Mouse (Mus musculus) lung, postnatal 36 days (tissue): ENCODE data around the gene Ccne1.

Experiments used
- DNase-seq: peaks from one replicate; pipeline ENCODE4 v3.0.0; 2022; ENCODE audit warnings: mixed read lengths

The Ccne1 gene

DNA sequence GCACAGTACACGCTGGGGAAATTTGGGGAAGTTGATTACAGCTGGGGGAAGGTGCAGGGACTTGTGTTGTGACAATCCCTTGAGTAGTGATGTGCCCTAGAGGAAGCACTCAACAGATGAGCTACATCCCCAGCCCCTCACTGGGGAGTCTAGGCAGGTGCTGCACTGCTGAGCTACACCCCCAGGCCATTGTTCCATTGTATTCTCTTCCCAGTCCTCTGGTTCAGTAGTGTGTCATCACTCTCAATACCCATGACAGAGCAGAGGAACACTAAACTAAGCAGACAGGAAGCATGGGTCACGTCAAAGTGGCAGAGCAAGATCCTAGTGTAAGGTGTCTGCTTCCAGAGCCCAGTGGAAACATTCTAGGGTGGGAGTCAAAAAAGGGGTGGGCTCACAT lies 14.2 kb downstream of the Ccne1 start:
- no peak for DNase-seq

DNA sequence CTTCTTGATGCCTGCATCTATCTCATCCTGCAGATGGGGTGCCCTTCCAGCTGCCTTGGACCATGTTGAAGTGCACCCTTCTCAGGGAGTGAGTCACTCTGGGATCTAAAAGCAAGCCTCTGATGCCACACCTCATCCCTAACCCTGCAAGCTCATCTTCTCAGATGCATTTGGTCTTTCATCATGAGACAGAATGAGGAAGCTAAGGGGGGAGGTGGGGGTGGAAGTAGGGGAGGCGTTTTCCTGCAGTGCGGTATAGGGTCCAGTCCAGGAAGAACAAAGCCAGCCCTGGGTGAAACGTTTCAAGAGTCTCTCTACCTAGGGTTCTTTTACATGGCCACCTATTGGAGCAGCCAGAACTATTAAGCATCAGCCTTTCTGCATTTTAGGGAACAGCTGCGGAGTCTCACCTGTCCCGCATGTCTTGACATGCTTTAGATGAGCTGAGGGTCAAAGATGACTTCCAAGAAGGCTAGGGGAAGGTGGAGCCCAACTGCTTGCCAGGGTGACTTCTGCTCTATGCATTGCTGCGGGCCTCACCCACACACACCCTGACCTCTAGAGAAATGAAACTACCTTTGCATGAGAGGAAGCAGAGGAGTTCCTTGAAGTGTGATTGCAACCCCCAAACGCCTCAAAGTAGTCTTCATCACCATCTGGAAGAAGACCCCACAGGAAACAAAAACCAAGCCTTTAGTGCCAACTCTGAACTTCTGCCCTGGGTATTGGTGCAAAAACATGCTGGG lies 17.2 kb downstream of the Ccne1 start:
- peak; percentile 31 for DNase-seq

DNA sequence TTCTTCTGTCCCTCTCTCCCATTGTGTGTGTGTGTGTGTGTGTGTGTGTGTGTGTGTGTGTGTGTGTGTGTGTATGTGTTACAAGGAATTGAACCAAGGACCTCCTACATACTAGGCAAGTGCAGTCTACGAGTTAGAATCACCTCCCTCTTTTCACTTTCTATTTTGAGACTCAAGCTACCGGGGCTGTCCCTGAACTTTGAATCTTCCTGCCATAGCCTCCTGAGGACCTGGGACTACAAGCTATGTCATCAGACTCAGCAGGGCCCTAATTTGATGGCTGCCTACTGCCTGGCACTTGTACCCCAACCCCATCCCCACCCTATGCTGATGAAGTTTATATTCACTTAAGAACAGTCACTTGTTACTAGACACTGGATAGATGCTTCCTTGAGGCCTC lies 18.9 kb downstream of the Ccne1 start:
- DNase-seq: no peak

DNA sequence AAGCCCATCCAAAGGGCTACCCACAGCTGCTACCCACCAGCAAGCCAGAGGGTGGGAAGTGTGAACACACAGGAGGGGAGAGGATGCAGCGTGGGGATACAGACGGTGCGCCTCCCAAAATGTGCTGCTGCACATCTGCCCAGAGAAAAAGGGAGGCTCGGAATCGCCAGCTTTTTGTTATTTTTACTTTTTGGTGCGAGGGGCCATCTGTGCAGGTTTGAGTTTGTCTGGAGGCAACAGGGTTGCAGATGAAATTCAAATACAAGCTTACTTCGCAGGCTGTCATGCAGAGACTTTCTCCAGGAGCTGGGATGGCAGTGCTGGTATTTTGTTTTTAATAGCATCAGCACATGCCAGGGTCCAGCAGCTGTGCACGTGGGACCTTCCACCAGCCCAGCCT lies 19.5 kb downstream of the Ccne1 start:
- DNase-seq: no peak

DNA sequence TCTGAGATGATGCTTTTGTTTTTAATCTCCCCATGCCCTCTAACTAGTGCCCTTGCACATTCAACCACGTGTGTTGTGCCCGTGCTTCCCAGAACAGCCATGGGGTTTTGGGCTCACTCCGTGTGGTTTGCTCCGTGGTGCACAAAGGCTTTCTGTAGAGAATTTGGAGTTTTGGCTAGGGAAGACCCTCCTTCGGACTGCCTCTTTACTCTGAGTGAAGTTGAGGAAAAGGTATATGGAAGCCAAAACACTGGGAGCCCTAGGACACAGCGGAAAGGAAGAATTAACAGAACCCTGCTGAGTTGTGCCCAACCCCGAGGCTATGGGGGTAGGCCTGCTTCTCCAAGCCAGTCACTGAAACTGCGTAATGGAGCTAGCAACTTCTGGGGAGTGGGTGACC lies 20.9 kb downstream of the Ccne1 start:
- DNase-seq: no peak

DNA sequence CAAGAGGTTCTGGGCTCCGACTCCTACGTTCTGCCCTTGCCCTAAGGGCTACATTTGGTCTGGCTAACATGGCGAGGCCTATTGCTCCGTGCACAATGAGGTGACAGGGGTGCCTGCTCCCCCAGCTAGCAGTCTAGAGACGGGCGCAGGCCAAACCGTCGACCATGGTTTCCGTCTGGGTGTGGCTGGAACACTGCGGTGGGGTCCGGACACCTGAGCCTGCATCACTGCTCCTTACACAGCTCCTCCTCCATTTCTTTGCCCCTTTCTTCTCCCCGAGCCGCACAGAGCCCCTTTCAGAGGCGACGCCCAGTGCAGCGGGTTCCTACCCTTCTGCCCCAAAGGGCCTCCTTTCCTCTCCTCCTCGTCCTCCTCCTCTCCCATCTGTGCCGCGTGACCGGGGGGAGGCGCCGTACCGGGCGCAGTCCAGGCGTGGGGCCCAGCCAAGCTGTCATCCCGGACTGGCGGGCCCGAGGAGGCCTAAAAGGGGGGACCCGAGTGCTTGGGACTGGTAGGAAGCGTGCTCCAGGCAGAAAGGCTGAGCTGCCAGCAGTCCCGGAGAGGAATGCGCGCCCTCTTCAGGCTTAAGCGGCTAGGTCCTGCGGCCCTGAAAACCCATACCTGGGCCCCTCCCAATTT lies 21.6 kb downstream of the Ccne1 start:
- peak; percentile 76 for DNase-seq

DNA sequence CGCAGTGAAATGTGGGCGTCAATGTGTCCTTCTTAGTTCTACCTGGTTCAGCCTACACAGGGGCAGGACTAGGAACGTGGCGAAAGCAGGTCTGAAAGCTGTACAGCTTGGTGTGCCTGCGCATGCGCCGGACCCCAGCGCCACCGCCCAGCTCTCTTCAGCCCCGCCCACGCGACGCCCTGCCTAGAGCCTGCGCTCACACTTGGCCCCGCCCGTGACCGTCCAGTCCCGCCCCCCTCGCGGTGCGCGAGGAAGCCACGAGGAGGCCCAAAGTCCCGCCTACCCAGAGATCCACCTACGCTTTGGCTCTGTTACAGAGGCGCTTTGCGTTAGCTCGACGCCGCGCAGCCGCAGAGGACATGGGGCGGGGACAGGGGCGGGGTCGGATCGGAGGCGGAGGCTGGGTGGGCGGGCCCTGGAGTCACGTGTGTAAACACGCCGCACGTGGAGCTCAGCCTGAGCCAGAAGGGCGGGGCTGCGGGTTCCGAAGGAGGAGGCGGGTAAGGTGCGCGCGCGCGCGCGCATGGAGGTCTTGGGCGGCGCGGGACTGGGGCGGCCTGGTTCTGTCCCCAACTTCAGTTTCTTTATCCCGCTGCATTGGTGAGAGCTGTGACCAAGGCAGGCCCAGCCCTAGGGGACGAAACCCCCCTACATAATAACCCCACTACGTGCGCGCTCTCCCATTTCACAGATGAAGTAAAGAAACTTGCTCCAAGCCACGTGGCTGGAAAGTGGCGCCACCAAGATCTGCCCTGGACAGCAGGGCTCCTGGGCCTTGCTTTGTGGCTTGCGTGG lies 22.4 kb downstream of the Ccne1 start:
- DNase-seq: peak; percentile 99

DNA sequence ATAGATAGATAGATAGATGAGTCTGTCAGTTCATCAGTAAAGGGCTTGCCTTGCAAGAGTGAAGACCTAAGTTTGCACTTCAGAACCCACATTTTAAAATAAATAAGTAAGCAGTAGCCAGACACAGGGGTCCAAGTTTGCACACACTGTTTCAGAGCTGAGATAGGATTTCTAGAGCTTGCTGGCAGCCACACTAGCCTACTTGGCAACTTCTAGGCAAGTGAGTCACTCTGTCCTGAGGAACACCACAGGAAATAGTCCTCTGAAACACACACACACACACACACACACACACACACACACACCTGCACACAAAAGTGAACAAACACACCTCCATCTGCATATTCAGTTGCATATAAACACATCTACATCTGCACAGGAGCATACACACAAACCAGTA lies 24.4 kb downstream of the Ccne1 start:
- no peak for DNase-seq

DNA sequence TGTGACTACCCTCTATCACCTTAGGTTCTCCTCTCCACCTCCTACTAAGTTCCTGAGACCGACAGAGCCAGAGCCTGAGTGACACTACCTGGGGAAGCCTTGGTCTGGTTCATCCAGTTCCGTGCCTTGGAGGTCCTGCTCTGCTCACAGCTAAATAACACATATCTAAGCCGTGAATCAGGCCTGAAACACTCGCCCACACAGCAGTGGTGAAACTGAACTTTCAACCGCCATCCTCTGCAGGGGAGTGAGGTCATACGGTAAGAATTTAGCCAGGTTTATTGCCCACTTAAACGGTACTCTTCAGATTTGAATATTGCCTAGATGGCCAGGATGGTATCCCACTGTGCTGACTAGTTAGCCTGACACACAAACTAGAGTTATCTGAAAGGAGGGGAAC lies 30.1 kb downstream of the Ccne1 start:
- no peak for DNase-seq

DNA sequence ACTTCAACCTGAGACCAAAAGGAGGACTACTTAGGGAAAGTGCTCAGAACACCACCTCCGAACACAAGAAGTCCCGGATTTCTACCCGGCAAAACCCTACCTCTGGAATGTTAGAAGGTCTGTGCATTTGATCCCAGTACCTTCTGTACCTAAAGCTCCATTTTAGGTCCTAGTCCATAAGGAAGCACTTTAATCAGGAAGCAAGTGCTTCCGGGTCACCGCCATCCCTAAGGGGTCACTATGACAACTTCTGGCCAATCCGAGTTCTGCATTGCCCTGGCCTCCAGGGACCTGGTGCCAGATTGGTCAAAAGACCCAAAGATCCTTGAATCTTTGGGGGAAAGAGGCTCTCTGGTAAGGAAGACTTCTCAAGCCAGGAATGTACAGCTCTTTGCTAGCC lies 31.8 kb downstream of the Ccne1 start:
- DNase-seq: no peak

DNA sequence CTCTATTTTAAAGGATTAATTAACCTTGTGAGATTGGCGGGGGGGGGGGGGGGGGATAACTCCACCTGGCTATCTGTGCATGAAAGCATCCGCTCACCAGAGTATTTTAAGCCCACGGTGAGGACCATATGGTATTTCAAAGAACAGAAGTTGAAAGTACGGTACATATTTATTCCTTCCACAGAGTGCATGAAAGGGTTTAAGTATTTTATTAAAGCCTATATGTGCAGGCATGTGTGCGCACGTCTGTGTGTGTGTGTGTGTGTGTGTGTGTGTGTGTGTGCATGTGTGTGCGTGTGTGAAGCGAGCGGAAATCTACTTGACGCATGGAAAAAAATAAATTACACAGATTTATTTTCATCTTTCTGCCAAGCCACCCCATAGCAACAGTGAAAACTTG lies 32.4 kb downstream of the Ccne1 start:
- DNase-seq: no peak

DNA sequence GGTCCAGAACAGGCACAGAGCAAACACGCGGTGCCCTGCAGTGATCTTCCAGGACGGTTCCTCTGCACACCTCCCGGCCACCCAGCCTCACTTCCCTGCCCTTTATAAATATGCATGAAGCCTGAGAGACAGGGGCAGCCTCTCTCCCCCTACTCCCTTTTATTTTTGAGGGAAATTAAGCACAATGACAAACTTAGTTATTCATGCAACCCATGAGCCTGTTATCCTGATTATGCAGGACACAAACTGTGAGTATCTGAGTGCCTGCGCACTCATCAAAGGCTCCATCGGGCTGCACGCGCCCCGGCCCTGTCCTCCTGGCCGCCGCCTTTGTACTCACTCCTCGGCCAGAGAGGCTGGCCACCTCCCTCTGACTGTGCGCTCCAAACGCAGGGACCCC lies 32.8 kb downstream of the Ccne1 start:
- no peak for DNase-seq

DNA sequence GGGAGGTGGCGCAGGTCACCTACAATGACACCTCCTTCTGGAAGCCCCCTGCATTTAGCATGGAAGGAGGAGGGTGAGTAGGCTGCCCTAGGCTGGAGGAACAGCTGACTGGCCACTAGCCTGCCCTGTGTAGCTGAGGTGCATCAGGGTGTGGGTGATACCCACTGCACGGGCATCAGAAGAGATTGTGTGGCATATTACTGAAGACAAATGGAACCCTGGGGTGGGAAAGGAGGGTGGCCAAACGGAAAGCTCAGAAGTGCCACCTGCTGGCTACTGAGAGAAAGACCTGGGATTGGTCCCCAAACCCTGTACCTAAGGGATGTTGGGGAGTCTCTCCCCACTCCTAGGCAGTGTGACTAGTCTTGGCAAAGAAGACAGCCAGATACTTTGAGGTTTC lies 33.6 kb downstream of the Ccne1 start:
- peak; percentile 49 for DNase-seq

DNA sequence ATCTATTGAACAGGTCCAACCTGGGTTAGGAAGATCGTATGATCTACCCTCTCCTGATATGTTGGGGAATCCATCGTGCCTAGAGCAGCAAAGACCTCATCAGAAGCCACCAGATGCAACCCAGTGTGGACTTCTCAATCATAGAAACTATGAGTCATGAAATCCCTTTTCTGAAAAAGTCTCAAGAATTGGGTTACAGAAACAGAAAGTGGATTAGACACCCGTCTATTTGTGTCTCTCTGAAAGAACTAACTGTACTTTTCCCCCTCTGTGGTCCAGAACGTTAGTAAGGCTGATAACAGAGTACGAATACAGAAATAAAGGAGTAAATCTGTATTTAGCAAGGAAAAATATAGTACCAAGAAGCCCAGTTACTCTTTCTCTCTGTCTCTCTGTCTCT lies 36.3 kb downstream of the Ccne1 start:
- no peak for DNase-seq

DNA sequence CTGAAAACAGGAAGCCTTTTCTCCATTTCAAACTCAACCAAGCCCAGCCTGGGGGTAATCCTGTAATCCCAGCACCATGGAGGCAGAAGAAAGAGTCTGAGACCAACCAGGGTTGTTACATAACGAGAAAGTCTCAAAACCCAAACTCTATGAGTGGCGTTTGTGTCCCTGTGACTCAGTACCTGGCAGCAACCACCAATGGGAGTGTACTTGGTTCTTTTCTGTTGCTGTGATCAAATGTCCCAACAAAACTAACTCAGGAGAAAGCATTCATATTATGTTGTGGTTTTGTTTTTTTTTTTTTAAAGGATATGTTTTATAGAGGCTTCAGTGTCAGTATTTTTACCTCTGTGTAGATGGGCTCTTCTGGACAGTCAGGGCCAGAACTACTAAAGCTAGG lies 36.7 kb downstream of the Ccne1 start:
- no peak for DNase-seq

DNA sequence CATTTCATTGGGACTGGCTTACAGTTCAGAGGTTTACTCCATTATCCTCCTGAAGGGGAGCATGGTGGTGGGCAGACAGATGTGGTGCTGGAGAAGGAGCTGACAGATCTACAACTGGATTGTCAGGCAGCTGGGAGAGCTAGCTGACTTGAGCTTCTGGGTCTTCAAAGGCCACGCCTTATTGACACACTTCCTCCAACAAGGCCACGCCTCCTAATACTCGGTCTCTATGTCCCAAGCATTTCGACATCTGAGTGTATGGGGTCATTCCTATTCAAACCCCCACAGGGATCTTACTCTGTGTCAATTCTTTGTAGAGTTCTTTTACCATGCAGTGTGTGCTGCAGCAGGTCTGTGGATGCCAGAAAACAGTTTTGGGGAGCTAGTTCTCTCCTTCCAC lies 42.9 kb downstream of the Ccne1 start:
- peak; percentile 26 for DNase-seq

DNA sequence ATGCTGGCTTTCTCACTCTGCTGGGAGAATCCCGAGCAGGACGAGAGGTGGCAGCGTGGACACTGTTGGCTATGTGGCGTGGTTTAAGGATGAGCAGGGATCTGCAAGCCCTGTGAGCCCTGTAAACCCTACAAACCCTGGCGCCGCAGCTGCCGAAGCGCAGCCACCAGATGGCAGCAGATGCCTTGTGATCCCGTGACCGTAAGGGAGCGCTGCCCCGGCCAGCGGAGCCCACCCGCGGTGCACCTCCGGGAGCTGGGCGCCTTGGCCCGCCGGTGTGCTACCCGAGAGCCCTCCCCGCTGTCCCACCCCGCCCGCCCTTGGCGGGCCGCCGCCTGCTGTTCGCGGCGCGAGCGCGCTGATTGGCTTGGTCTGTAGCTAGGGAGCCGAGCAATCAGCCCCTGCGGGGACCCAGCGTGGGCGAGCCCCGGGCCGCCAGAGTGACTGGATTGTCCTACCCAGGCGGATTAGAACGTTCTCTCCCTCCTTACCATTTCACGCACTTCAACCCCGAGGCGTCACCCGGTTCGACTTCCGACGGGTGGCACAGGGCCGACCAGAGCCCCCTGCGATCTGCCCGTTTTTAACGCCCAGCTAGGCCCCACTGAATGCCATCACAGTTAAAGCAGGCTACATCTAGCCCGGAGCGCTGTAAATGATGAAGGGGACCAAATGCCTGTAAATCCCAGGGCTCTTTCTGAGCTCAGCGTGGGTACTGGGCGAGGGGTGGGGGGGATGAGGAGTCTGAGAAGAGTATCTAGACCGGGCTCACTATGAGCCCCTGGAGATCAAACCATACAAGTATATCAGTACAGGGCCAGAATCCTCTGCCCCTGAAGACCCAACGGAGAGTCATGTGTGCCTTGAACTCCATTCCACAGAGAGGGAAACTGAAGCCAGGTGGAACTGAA lies 46.0 kb downstream of the Ccne1 start:
- peak; percentile 91 for DNase-seq

DNA sequence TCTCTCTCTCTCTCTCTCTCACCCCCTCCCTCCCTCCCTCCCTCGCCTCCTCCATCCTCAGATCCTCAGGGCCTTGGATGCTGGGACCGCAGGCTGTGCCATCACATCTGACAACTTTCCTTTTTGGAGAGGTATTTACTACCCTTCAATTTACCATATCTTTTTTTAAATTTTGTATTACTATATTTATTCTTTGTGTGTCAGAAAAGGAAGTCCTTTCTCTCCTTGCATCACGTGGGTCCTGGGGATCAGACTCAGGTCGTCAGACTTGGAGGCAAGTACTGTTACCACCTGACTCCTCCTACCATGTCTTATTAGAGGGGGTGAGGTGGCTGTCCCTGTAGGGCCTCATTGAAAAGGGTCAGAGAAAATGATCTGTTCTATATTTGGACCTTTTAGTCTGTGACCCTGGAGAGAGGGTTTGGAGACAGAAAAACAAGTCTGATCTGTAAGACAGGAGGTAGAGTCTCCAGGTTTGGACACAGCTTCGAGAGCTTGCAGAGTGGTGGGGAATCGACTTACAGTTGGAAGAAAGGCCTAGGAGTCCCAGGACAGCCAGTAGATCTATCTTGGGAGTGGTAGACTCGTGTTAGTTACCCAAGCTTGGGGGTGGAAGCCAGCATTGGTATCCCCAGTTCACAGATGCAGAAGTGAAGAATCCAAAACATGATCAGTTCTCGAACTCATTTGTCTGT lies 47.6 kb downstream of the Ccne1 start:
- no peak for DNase-seq

DNA sequence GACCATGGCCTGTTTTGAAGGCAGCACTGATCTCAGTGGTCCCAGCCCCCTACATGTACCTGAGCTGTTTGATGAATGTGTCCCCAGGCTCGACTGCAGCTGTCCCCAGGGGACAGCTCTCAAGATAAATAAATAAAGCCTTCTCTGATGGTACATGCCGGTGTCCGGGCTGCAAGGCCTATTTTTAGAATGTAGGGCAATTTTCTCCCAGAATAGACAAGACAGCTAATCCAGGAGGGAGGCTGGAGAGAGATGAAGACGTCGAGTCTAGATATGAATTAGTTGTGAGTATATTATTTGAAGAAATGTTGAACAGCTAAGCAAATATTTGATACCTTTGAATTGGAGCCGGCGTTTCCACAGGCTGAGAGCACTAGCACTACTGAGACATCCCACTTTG lies 48.2 kb downstream of the Ccne1 start:
- DNase-seq: no peak

DNA sequence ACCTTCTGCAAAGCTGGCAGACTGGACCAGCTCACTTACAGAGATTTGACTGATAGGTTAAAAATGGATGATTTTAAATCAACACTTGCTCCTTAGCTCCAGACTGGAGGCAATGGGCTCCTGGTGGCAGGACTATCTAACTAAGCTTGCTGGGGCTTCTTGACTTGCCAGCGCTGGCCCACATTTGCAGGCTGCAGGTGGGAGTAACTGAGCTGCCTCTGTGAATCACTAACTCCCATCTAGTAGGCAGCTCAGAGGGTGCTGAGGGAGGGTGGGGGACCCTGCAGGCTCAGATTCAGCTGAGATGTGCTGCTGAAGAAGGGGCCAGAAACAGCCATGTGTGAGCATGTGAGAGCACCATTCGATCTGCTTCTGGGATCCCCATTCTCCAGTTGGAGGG lies 51.3 kb downstream of the Ccne1 start:
- no peak for DNase-seq

DNA sequence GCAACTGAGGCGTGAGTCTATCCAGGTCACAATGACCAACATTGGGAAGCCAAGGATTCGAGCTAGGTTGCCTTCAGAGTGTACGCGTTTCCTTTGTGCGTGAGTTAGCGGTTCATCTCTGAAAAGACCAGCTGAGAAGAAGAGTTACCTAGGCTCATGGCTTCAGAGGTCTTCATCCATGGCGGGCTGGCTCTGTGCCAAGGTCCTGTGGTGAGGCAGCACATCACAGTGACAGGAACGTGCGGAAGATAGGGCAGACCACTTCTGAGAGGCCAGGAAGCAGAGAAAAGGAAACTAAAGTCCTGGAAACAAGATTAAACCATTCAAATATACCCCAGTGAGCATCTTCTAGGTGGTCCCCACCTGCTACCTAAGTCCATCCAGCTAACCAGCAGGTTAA lies 53.1 kb downstream of the Ccne1 start:
- DNase-seq: no peak
